Mouse (Mus musculus) liver, adult 2 months (tissue): ENCODE measurements around the gene Sfi1.

Experiments
- CTCF ChIP-seq: fragments of 200-500 bp; IDR thresholded peaks from 2 replicates; pipeline ENCODE4 v1.5.1; 2011; ENCODE audit warnings: low read depth, low read length, control low read depth
- POLR2A ChIP-seq: fragments of 200-500 bp; IDR thresholded peaks from 2 replicates; pipeline ENCODE4 v1.6.1; 2011; ENCODE audit warnings: low read length, control low read depth; ENCODE audit not compliant: insufficient read depth; ENCODE audit errors: extremely low read depth

DNA sequence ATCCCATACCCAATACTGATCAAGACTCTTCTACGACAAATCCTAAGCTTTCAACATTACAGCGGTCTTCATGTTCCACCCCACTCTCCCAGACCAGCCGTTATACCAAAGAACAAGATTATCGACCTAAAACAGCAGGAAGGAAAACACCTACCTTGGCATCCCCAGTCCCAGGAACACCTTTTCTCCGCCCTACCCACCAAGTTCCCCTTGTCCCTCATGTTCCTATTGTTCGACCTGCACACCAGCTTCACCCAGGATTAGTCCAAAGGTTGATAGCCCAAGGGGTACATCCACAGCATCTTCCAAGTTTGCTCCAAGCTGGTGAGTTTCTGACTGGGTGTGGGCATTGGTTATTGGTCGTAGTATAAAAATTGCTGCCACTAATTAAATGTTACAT, 49.1 kb upstream of the Sfi1 start:
- TF ChIP-seq CTCF (no peak), POLR2A (no peak)
